Mouse (Mus musculus) liver, embryonic 15.5 days (tissue): ENCODE data around the gene Creb5. TPM values are rescaled to one million over a fixed set of nuclear protein-coding genes. Genes with fewer than 3 reads are reported as not detected.

Source experiments
- ATAC-seq: fragments of 200-750 bp; cut with Nextera tagmentation; 2 replicates; pipeline ENCODE4 v1.8.0; 2017; ENCODE audit warnings: moderate number of reproducible peaks, mild to moderate bottlenecking, moderate library complexity; ENCODE audit not compliant: insufficient read depth
- H3K27ac ChIP-seq: fragments of 300-500 bp; sonication (generic); replicated peaks from 2 replicates; pipeline ENCODE4 v1.5.1; 2015; ENCODE audit warnings: mild to moderate bottlenecking, inconsistent platforms
- H3K27me3 ChIP-seq: fragments of 300-500 bp; sonication (generic); 2 replicates; pipeline ENCODE4 v1.6.1; 2015; ENCODE audit warnings: mild to moderate bottlenecking, inconsistent platforms
- H3K36me3 ChIP-seq: fragments of 300-500 bp; sonication (generic); replicated peaks from 2 replicates; pipeline ENCODE4 v1.6.1; 2015; ENCODE audit warnings: moderate library complexity, mild to moderate bottlenecking, inconsistent platforms
- H3K4me1 ChIP-seq: fragments of 300-500 bp; sonication (generic); replicated peaks from 2 replicates; pipeline ENCODE4 v1.6.1; 2015; ENCODE audit warnings: inconsistent platforms
- H3K4me2 ChIP-seq: fragments of 300-500 bp; sonication (generic); 2 replicates; pipeline ENCODE4 v1.6.1; 2015; ENCODE audit warnings: moderate library complexity, mild to moderate bottlenecking, inconsistent platforms
- H3K4me3 ChIP-seq: fragments of 300-500 bp; sonication (generic); replicated peaks from 2 replicates; pipeline ENCODE4 v1.5.1; 2015; ENCODE audit warnings: mild to moderate bottlenecking, inconsistent platforms
- H3K9ac ChIP-seq: fragments of 300-500 bp; sonication (generic); 2 replicates; pipeline ENCODE4 v1.6.1; 2015; ENCODE audit warnings: moderate library complexity, mild to moderate bottlenecking, inconsistent platforms
- H3K9me3 ChIP-seq: fragments of 300-500 bp; sonication (generic); replicated peaks from 2 replicates; pipeline ENCODE4 v1.6.1; 2016; ENCODE audit warnings: inconsistent platforms
- WGBS: fragments of 180-500 bp; shearing (Covaris S2); methylation state at CpG from one replicate; pipeline ENCODE4 v1.1.7; 2015; ENCODE audit warnings: mixed read lengths; ENCODE audit not compliant: insufficient replicate concordance; 5-methylcytosine and 5-hydroxymethylcytosine counted together
- polyA plus RNA-seq: library from polyadenylated mRNA; unstranded; fragments of >200 nt; fragmentation: Nextera tagmentation; extraction: Ambion mirVana; gene quantifications from 2 replicates; pipeline ENCODE4 v1.2.1, GENCODE M21; 2015

Creb5 gene
- polyA plus RNA-seq, 1 experiment from 2014 or later: 0.33 TPM

DNA sequence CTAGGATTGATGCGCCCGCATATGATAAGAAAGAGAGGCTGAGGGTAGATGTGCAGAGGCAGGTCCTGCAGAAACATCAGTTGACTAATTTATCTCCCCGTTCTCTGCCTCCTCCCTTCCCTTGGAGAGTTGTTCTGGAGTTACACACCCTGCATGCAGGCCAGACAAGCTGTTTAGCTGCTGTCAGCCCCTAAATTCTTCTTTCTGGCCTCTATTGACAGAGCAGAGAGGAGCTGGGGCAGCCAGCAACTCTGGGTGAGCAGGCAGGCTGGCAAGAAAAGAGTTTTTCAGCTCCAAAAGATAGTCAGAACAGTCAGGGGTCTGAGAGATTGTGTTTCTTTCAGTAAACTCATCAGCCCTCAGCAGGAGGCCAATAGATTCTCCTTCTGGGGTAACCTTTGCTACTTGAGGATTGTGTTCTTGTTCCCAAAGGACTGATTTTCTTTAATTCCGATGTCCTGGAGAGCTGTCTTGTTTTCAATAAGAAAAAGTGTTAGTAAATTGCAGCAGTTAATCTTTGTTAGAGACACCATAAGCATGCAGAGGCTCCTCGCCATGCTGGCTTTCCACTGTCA lies 230.4 kb downstream of the Creb5 start:
- Histone ChIP-seq H3K4me3 (no peak overlapping the region), H3K9ac (no peak overlapping the region), H3K4me2 (no peak overlapping the region), H3K36me3 (no peaks in the 10 kb centered on the region), H3K27ac (no peak overlapping the region), H3K27me3 (no peaks in the 10 kb centered on the region), H3K4me1 (no peaks in the 10 kb centered on the region), H3K9me3 (no peaks in the 10 kb centered on the region)
- WGBS: 52% methylated on average over 5 of the region's 5 CpGs
- ATAC-seq: no peak

DNA sequence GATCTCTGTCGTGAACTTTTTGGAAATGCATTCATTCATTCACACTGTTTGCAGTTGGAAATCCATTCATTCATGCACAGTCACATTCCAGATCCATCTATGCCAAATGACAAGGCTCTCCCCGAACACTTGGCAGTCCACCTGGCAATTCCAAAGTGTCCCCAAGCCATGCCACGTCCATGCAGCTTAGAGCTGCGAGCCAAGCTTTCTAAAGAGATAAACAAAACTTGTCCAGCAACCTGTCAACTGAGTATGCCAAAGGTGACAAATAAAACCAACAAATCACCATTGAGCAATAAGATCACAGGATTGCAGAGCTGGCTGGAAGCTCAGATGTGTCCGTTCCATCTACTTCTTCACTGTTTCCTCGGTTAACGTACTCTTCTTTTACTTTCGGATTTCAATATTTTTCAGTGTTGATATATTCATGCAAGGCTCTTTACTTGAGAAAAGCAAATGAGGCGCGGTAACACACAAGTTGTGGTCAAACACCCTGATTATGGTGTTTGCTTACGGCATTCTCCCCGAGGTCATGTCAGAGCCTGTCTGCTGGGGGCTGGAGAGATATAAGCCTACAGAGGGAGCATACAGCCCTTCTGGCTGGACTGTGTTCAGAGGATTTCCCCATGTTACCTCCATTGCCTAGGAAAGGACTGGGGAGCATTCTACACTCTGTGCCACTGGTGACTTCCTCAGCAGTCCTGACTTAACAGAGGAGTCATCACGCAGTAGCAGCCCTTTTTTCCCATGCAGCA lies 236.8 kb downstream of the Creb5 start:
- Histone ChIP-seq H3K9me3 (no peaks in the 10 kb centered on the region), H3K27me3 (no peaks in the 10 kb centered on the region), H3K9ac (no peak overlapping the region), H3K4me2 (no peak overlapping the region), H3K4me3 (no peak overlapping the region), H3K4me1 (no peaks in the 10 kb centered on the region), H3K36me3 (no peaks in the 10 kb centered on the region), H3K27ac (no peak overlapping the region)
- no peak for ATAC-seq
- 64% methylated on average over 13 of the region's 13 CpGs for WGBS

- no peak overlapping the region for H3K9ac ChIP-seq
- H3K27ac ChIP-seq: no peak overlapping the region
- H3K36me3 ChIP-seq: no peaks in the 10 kb centered on the region
- no peaks in the 10 kb centered on the region for H3K9me3 ChIP-seq
- no peaks in the 10 kb centered on the region for H3K4me1 ChIP-seq
- H3K4me3 ChIP-seq: no peak overlapping the region
- H3K4me2 ChIP-seq: no peak overlapping the region
- no peaks in the 10 kb centered on the region for H3K27me3 ChIP-seq
- ATAC-seq: no peak
- WGBS: 64% methylated on average over 1 of the region's 1 CpGs
Measured at GRCm38 (mm10) chr6:53526460-53526859, 239.4 kb downstream of the Creb5 start.

- no peak overlapping the region for H3K4me3 ChIP-seq
- 75% methylated on average over 8 of the region's 8 CpGs for WGBS
- no peak overlapping the region for H3K4me2 ChIP-seq
- no peak overlapping the region for H3K27ac ChIP-seq
- H3K36me3 ChIP-seq: no peaks in the 10 kb centered on the region
- H3K27me3 ChIP-seq: no peaks in the 10 kb centered on the region
- no peaks in the 10 kb centered on the region for H3K4me1 ChIP-seq
- H3K9ac ChIP-seq: no peak overlapping the region
- no peak for ATAC-seq
- H3K9me3 ChIP-seq: no peaks in the 10 kb centered on the region
Measured at GRCm38 (mm10) chr6:53530742-53531141, 243.7 kb downstream of the Creb5 start.

DNA sequence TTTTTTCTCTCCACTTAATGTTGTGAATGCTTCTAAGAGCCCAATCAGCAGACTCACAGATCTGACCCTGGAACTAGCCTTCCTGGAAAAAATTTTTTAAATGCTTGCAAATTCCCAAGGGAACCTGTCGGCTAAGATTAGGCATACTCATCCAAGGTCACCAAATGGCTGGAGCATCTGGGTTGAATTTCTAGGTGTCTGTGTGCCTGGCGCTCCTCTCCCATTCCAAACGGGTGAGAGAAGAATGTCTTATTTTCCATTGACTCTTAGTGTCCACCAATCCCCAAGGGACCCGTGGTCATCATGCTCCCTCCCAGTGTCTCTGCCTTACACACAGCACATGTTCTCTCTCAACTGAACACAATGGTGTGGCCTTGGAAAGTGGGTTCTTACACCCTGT lies 244.4 kb downstream of the Creb5 start:
- Histone ChIP-seq H3K27me3 (no peaks in the 10 kb centered on the region), H3K27ac (no peak overlapping the region), H3K4me1 (no peaks in the 10 kb centered on the region), H3K4me3 (no peak overlapping the region), H3K9ac (no peak overlapping the region), H3K9me3 (no peaks in the 10 kb centered on the region), H3K4me2 (no peak overlapping the region), H3K36me3 (no peaks in the 10 kb centered on the region)
- no peak for ATAC-seq
- 72% methylated on average over 4 of the region's 4 CpGs for WGBS

DNA sequence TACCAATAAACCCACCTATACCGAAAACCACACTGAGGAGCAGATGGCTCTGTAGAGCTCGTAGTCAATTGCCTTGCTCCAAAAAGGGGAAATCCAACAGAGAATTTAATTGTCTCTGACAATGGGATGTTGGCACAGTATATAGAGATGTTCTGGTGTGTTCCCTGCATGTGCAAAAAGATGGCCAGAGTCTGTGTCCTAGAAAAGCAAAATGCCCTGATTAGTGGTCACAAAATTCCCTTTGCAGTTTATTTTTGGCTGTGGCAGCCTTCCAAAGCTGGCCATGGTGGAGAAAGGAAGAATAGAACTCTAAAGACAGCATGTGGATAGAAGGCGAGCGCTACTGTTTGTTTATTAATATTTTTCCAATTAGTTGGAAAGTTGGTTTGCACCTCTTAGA lies 250.5 kb downstream of the Creb5 start:
- Histone ChIP-seq H3K36me3 (no peaks in the 10 kb centered on the region), H3K4me2 (no peak overlapping the region), H3K4me3 (no peak overlapping the region), H3K9me3 (no peaks in the 10 kb centered on the region), H3K4me1 (no peaks in the 10 kb centered on the region), H3K27me3 (no peaks in the 10 kb centered on the region), H3K9ac (no peak overlapping the region), H3K27ac (no peak overlapping the region)
- no peak for ATAC-seq
- WGBS: 77% methylated on average over 4 of the region's 4 CpGs

DNA sequence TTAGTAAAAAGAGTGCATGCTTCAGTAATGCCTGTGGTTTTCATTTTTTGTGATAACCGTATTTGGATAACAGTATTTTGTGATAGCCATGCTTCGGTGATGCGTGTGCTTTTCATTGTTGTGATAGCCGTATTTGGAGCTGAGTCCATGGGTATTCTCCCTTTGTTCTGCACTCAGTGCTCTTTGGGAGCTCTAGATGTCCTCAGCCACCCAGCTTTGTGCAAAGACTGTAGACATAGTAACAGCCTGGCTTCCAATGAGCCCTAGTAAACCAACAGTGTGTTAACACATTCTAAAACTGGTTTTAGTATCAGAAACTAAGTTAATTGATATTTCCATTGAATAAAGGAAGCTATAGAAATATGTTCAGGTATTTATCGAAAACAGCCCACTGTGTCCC lies 254.7 kb downstream of the Creb5 start:
- Histone ChIP-seq H3K27me3 (no peaks in the 10 kb centered on the region), H3K4me3 (no peak overlapping the region), H3K36me3 (no peaks in the 10 kb centered on the region), H3K4me1 (no peaks in the 10 kb centered on the region), H3K9ac (no peak overlapping the region), H3K27ac (no peak overlapping the region), H3K9me3 (no peaks in the 10 kb centered on the region), H3K4me2 (no peak overlapping the region)
- no peak for ATAC-seq
- 62% methylated on average over 5 of the region's 5 CpGs for WGBS

DNA sequence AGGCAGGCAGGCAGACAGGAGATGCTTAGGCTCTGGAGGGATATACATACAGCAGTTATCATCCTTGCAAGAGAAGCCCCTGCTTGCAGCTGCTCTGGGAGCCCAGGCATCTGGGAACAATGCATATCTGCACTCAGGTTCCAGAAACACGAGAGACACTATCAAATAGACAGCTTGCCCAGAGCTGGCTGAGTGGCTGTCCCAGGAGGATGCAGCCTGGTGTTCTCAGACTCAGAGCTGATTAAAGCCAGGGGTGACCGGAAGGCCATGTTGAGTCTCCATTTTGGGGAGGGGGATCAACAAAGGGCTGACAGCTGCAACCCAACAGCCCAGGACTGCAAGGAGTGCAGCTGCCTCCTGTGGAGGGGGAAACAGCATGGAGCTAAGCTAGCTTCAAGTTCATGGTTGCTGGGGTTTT lies 258.4 kb downstream of the Creb5 start:
- Histone ChIP-seq H3K4me3 (no peak overlapping the region), H3K27ac (no peak overlapping the region), H3K27me3 (no peaks in the 10 kb centered on the region), H3K36me3 (no peaks in the 10 kb centered on the region), H3K4me2 (no peak overlapping the region), H3K9ac (no peak overlapping the region), H3K4me1 (no peaks in the 10 kb centered on the region), H3K9me3 (no peaks in the 10 kb centered on the region)
- no peak for ATAC-seq
- 47% methylated on average over 2 of the region's 2 CpGs for WGBS

GRCm38 (mm10) chr6:53545989-53546388 lies 258.9 kb downstream of the Creb5 start:
- Histone ChIP-seq H3K36me3 (no peaks in the 10 kb centered on the region), H3K9me3 (no peaks in the 10 kb centered on the region), H3K4me1 (no peaks in the 10 kb centered on the region), H3K27ac (no peak overlapping the region), H3K4me3 (no peak overlapping the region), H3K27me3 (no peaks in the 10 kb centered on the region), H3K9ac (no peak overlapping the region), H3K4me2 (no peak overlapping the region)
- no peak for ATAC-seq
- WGBS: 47% methylated on average over 5 of the region's 5 CpGs

DNA sequence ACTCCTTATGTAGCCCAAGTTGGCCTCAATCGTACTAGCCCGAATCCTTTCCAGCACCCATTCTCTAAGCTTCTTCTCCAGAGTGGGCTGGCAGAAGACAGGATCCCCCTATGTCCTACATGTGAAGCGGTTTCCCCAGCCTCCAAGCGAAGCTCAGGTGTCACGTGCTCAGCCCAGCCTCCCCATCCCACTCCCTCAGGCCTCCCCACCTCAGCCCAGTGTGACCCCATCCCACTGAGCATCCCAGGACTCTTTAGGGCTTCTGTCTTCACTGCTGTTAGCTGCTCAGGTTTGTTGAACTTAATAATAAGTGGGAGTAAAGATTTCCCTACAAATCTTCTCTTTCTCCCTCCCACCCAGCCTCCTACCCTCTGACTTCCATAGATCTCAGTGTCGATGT lies 261.2 kb downstream of the Creb5 start:
- H3K9ac ChIP-seq: no peak overlapping the region
- H3K27me3 ChIP-seq: no peaks in the 10 kb centered on the region
- WGBS: 39% methylated on average over 6 of the region's 6 CpGs
- no peaks in the 10 kb centered on the region for H3K36me3 ChIP-seq
- H3K27ac ChIP-seq: no peak overlapping the region
- H3K4me1 ChIP-seq: no peaks in the 10 kb centered on the region
- no peak overlapping the region for H3K4me3 ChIP-seq
- no peak overlapping the region for H3K4me2 ChIP-seq
- ATAC-seq: no peak
- no peaks in the 10 kb centered on the region for H3K9me3 ChIP-seq

DNA sequence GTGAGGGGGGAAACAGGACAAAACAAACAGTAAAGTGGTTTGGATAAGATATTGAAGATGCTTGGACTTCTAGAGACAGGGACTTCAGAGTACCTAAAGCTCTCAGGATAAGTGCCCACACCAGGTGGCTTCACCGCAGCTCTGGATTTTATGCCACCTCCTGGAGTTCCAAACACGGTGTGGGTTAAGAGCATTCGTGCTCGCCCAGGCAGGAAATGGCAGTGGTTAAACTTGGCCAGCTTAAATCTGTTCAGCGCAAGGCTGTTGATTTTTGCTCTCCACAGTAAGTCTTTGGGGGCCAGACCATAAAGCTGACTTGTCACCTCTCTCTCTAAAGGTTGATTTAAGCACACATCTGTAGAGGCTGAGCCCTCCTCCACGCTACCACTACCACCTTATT lies 262.3 kb downstream of the Creb5 start:
- H3K9me3 ChIP-seq: no peaks in the 10 kb centered on the region
- 23% methylated on average over 6 of the region's 6 CpGs for WGBS
- no peaks in the 10 kb centered on the region for H3K27me3 ChIP-seq
- ATAC-seq: no peak
- no peaks in the 10 kb centered on the region for H3K36me3 ChIP-seq
- no peak overlapping the region for H3K27ac ChIP-seq
- H3K4me1 ChIP-seq: no peaks in the 10 kb centered on the region
- no peak overlapping the region for H3K4me3 ChIP-seq
- H3K4me2 ChIP-seq: no peak overlapping the region
- H3K9ac ChIP-seq: no peak overlapping the region

- H3K9ac ChIP-seq: no peak overlapping the region
- no peaks in the 10 kb centered on the region for H3K27me3 ChIP-seq
- no peak overlapping the region for H3K4me3 ChIP-seq
- no peak for ATAC-seq
- H3K27ac ChIP-seq: no peak overlapping the region
- H3K4me1 ChIP-seq: no peaks in the 10 kb centered on the region
- no peak overlapping the region for H3K4me2 ChIP-seq
- H3K36me3 ChIP-seq: no peaks in the 10 kb centered on the region
- 24% methylated on average over 6 of the region's 6 CpGs for WGBS
- H3K9me3 ChIP-seq: no peaks in the 10 kb centered on the region
Measured at GRCm38 (mm10) chr6:53556050-53556449, 269.0 kb downstream of the Creb5 start.
